Comparison of ENCODE assay signal across 20 mouse cellular contexts in the genomic region with DNA sequence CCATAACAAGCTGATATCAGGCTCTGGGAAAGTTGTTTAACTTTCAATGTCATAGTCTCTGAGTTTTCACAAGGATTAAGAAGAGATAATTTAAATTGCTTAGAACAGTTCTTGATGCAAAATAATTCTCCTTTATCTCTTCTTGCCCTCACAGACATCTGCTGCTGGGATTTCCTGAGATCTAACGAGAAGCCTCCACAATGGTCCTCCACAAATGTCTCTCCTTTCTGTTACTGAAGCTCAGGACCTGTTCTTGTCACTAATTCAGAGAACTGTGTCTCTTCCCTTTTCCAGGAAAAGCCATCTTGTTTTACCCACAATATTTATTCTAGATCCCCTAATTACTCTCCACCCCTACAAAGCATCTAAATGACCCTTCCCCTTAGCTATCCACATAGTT.
"Had no signal": no experiment of that assay in that cellular context is flagged by ENCODE, and none has a peak within 500 bp of the region (broad histone marks: within the 10 kb centered on the region; RNA-seq: fewer than 3 reads in every experiment).

No protein-coding gene starts in this region.

- ATAC-seq: midbrain, embryonic 16.5 days had no signal

- H3K4me3 ChIP-seq: myocyte; neural tube, embryonic 13.5 days; neural tube, embryonic 15.5 days had no signal

- H3K27me3 ChIP-seq: megakaryocyte, embryonic 14.5 days; neural tube, embryonic 13.5 days; neural tube, embryonic 15.5 days had no signal

- H3K9me3 ChIP-seq: megakaryocyte, embryonic 14.5 days; neural tube, embryonic 13.5 days; neural tube, embryonic 15.5 days had no signal

- H3K4me1 ChIP-seq: neural tube, embryonic 13.5 days; neural tube, embryonic 15.5 days had no signal

- H3K27ac ChIP-seq: macrophage; neural tube, embryonic 13.5 days; neural tube, embryonic 15.5 days had no signal

- H3K4me2 ChIP-seq: lung, embryonic 14.5 days; midbrain, embryonic 11.5 days; neural tube, embryonic 13.5 days; neural tube, embryonic 15.5 days had no signal

- H3K9ac ChIP-seq: lung, embryonic 14.5 days; neural tube, embryonic 13.5 days; neural tube, embryonic 15.5 days had no signal

- DNase-seq: lung, adult 18-20 months; lung, embryonic 14.5 days; lung, postnatal 10 days; lung, postnatal 36 days; midbrain, embryonic 14.5 days; retina, postnatal 1 day; right cerebral cortex, adult 18-20 months; right cerebral cortex, postnatal 25 days; right cerebral cortex, postnatal 4 days; spleen, adult 18-20 months; thymus, adult 18-20 months; thymus, postnatal 14 days; thymus, postnatal 36 days had no signal
